Mouse (Mus musculus): ENCODE results near the gene Nek9. TPM values are rescaled to one million over a fixed set of nuclear protein-coding genes. Genes with fewer than 3 reads are reported as not detected.

The Nek9 gene
- polyA plus RNA-seq, 1 experiment from 2014 or later: 9.5 TPM

- 88% methylated on average over 3 of the region's 3 CpGs for WGBS
- no peaks in the 10 kb centered on the region for H3K27me3 ChIP-seq (replicated peaks)
- H3K4me3 ChIP-seq (replicated peaks): no peak overlapping the region
- no peaks in the 10 kb centered on the region for H3K9me3 ChIP-seq (replicated peaks)
- H3K4me2 ChIP-seq: no peak overlapping the region
- H3K4me1 ChIP-seq: no peaks in the 10 kb centered on the region
- no peak for ATAC-seq (ENCODE audit: low FRiP score)
- no peak overlapping the region for H3K9ac ChIP-seq (replicated peaks)
- H3K27ac ChIP-seq (replicated peaks): no peak overlapping the region
- H3K36me3 ChIP-seq: peaks cover 12% of the 10 kb centered on the region
Observed at GRCm38 (mm10) chr12:85252083-85252482, 87.1 kb downstream of the Nek9 start.

Other genes starting within 250 kb of the Nek9 start
- gene Prox2, start 228.6 kb downstream of the Nek9 start, polyA plus RNA-seq (2015; fragmentation: Nextera tagmentation; extraction: Ambion mirVana): 1.4 and 1.5 TPM in 2 replicates
- gene Dlst, start 228.5 kb downstream of the Nek9 start, polyA plus RNA-seq (2015; fragmentation: Nextera tagmentation; extraction: Ambion mirVana): 117 and 123 TPM in 2 replicates
- 31.0 and 37.0 TPM in 2 replicates for gene Rps6kl1, start 188.1 kb downstream of the Nek9 start, polyA plus RNA-seq (2015; fragmentation: Nextera tagmentation; extraction: Ambion mirVana)
- gene Pgf, start 161.6 kb downstream of the Nek9 start, polyA plus RNA-seq (2015; fragmentation: Nextera tagmentation; extraction: Ambion mirVana): 9.5 and 11.1 TPM in 2 replicates
- 74.5 and 85.5 TPM in 2 replicates for gene Eif2b2, start 119.9 kb downstream of the Nek9 start, polyA plus RNA-seq (2015; fragmentation: Nextera tagmentation; extraction: Ambion mirVana)
- 8.5 and 9.0 TPM in 2 replicates for gene Mlh3, start 68.8 kb downstream of the Nek9 start, polyA plus RNA-seq (2015; fragmentation: Nextera tagmentation; extraction: Ambion mirVana)
- 53.3 and 53.5 TPM in 2 replicates for gene Acyp1, start 50.9 kb downstream of the Nek9 start, polyA plus RNA-seq (2015; fragmentation: Nextera tagmentation; extraction: Ambion mirVana)
- gene Zc2hc1c, start 50.8 kb downstream of the Nek9 start, polyA plus RNA-seq (2015; fragmentation: Nextera tagmentation; extraction: Ambion mirVana): 1.4 TPM in 2 replicates
- 212 and 223 TPM in 2 replicates for gene Tmed10, start 35.5 kb upstream of the Nek9 start, polyA plus RNA-seq (2015; fragmentation: Nextera tagmentation; extraction: Ambion mirVana)
- 5.7 and 6.0 TPM in 2 replicates for gene Fos, start 134.5 kb upstream of the Nek9 start, polyA plus RNA-seq (2015; fragmentation: Nextera tagmentation; extraction: Ambion mirVana)

Data from neural tube, embryonic 15.5 days (tissue).